Mouse (Mus musculus) midbrain, embryonic 12.5 days (tissue): Measurements from ENCODE around the gene Gh. TPM values are rescaled to one million over a fixed set of nuclear protein-coding genes. Genes with fewer than 3 reads are reported as not detected.

Source experiments
- ATAC-seq: fragments of 200-750 bp; cut with Nextera tagmentation; 2 replicates; pipeline ENCODE4 v1.8.0; 2017; ENCODE audit warnings: low read depth, moderate TSS enrichment, moderate library complexity; ENCODE audit not compliant: low FRiP score
- H3K27ac ChIP-seq: fragments of 300-500 bp; sonication (generic); replicated peaks from 2 replicates; pipeline ENCODE4 v1.5.1; 2016; ENCODE audit warnings: mild to moderate bottlenecking
- H3K27me3 ChIP-seq: fragments of 300-500 bp; sonication (generic); 2 replicates; pipeline ENCODE4 v1.6.1; 2016; ENCODE audit warnings: mild to moderate bottlenecking
- H3K36me3 ChIP-seq: fragments of 300-500 bp; sonication (generic); 2 replicates; pipeline ENCODE4 v1.6.1; 2016
- H3K4me1 ChIP-seq: fragments of 300-500 bp; sonication (generic); 2 replicates; pipeline ENCODE4 v1.6.1; 2016
- H3K4me2 ChIP-seq: fragments of 300-500 bp; sonication (generic); replicated peaks from 2 replicates; pipeline ENCODE4 v1.6.1; 2016; ENCODE audit warnings: mild to moderate bottlenecking, moderate library complexity
- H3K4me3 ChIP-seq: fragments of 300-500 bp; sonication (generic); 2 replicates; pipeline ENCODE4 v1.5.1; 2016; ENCODE audit warnings: mild to moderate bottlenecking
- H3K9ac ChIP-seq: fragments of 300-500 bp; sonication (generic); replicated peaks from 2 replicates; pipeline ENCODE4 v1.6.1; 2016; ENCODE audit warnings: mild to moderate bottlenecking, moderate library complexity
- H3K9me3 ChIP-seq: fragments of 300-500 bp; sonication (generic); 2 replicates; pipeline ENCODE4 v1.6.1; 2016; ENCODE audit warnings: mild to moderate bottlenecking
- WGBS: fragments of 180-500 bp; shearing (Covaris S2); methylation state at CpG from one replicate; pipeline ENCODE4 v1.1.7; 2016; 5-methylcytosine and 5-hydroxymethylcytosine counted together
- polyA plus RNA-seq: library from polyadenylated mRNA; unstranded; fragments of >200 nt; fragmentation: Nextera tagmentation; extraction: Ambion mirVana; gene quantifications from 2 replicates; pipeline ENCODE4 v1.2.1, GENCODE M21; 2016

Gene Gh
- polyA plus RNA-seq, 1 experiment from 2014 or later: not detected

GRCm38 (mm10) chr11:106267311-106267852 lies 34.3 kb downstream of the Gh start:
- WGBS: 88% methylated on average over 13 of the region's 15 CpGs
- ATAC-seq: no peak
- Histone ChIP-seq H3K4me2 (no peak overlapping the region), H3K4me1 (peaks cover 32% of the 10 kb centered on the region), H3K9ac (no peak overlapping the region), H3K27ac (peak overlapping the region; percentile 76; the same call in 1 of the 2 replicates), H3K36me3 (peaks cover 50% of the 10 kb centered on the region), H3K27me3 (no peaks in the 10 kb centered on the region), H3K4me3 (no peak overlapping the region), H3K9me3 (no peaks in the 10 kb centered on the region)

GRCm38 (mm10) chr11:106266431-106266830 lies 35.2 kb downstream of the Gh start:
- H3K4me2 ChIP-seq: no peak overlapping the region
- no peaks in the 10 kb centered on the region for H3K27me3 ChIP-seq
- peaks cover 60% of the 10 kb centered on the region for H3K36me3 ChIP-seq
- no peak for ATAC-seq
- H3K4me3 ChIP-seq: no peak overlapping the region
- no peak overlapping the region for H3K9ac ChIP-seq
- H3K9me3 ChIP-seq: no peaks in the 10 kb centered on the region
- H3K27ac ChIP-seq: no peak overlapping the region
- peaks cover 27% of the 10 kb centered on the region for H3K4me1 ChIP-seq
- WGBS: 95% methylated on average over 10 of the region's 10 CpGs

GRCm38 (mm10) chr11:106265570-106265969 lies 36.1 kb downstream of the Gh start:
- peaks cover 69% of the 10 kb centered on the region for H3K36me3 ChIP-seq

GRCm38 (mm10) chr11:106264988-106265387 lies 36.7 kb downstream of the Gh start:
- Histone ChIP-seq H3K27ac (no peak overlapping the region), H3K4me1 (peaks cover 16% of the 10 kb centered on the region), H3K27me3 (no peaks in the 10 kb centered on the region), H3K36me3 (peaks cover 70% of the 10 kb centered on the region), H3K4me3 (no peak overlapping the region), H3K9ac (no peak overlapping the region), H3K9me3 (no peaks in the 10 kb centered on the region), H3K4me2 (no peak overlapping the region)
- no peak for ATAC-seq
- 93% methylated on average over 15 of the region's 15 CpGs for WGBS

More at GRCm38 (mm10) chr11:106265570-106265969, 36.1 kb downstream of the Gh start:
- Histone ChIP-seq H3K27ac (no peak overlapping the region), H3K4me1 (peaks cover 22% of the 10 kb centered on the region), H3K4me3 (no peak overlapping the region), H3K4me2 (no peak overlapping the region), H3K9ac (no peak overlapping the region), H3K27me3 (no peaks in the 10 kb centered on the region), H3K9me3 (no peaks in the 10 kb centered on the region)
- no peak for ATAC-seq
- WGBS: 94% methylated on average over 4 of the region's 4 CpGs

GRCm38 (mm10) chr11:106263963-106264362 lies 37.7 kb downstream of the Gh start:
- no peak overlapping the region for H3K4me3 ChIP-seq
- no peak overlapping the region for H3K27ac ChIP-seq
- H3K27me3 ChIP-seq: no peaks in the 10 kb centered on the region
- no peak overlapping the region for H3K4me2 ChIP-seq
- H3K9ac ChIP-seq: no peak overlapping the region
- H3K9me3 ChIP-seq: no peaks in the 10 kb centered on the region
- peaks cover 75% of the 10 kb centered on the region for H3K36me3 ChIP-seq
- WGBS: 92% methylated on average over 9 of the region's 9 CpGs
- ATAC-seq: no peak
- H3K4me1 ChIP-seq: peaks cover 13% of the 10 kb centered on the region

- Histone ChIP-seq H3K27ac (no peak overlapping the region), H3K4me3 (no peak overlapping the region), H3K27me3 (no peaks in the 10 kb centered on the region), H3K4me1 (peaks cover 12% of the 10 kb centered on the region), H3K4me2 (no peak overlapping the region), H3K9ac (no peak overlapping the region), H3K36me3 (peaks cover 77% of the 10 kb centered on the region), H3K9me3 (no peaks in the 10 kb centered on the region)
- no peak for ATAC-seq
- 88% methylated on average over 14 of the region's 14 CpGs for WGBS
These were observed 40.7 kb downstream of the Gh start for GRCm38 (mm10) chr11:106260826-106261450.

GRCm38 (mm10) chr11:106256775-106257174 lies 44.9 kb downstream of the Gh start:
- Histone ChIP-seq H3K36me3 (peaks cover 58% of the 10 kb centered on the region), H3K4me2 (peak overlapping the region; percentile 81), H3K27ac (no peak overlapping the region), H3K4me3 (peak overlapping the region; percentile 86), H3K4me1 (peaks cover 22% of the 10 kb centered on the region), H3K9ac (peak overlapping the region; percentile 89), H3K27me3 (no peaks in the 10 kb centered on the region), H3K9me3 (no peaks in the 10 kb centered on the region)
- 80% methylated on average over 5 of the region's 5 CpGs for WGBS
- ATAC-seq: no peak

GRCm38 (mm10) chr11:106255685-106256451 lies 45.8 kb downstream of the Gh start, which contains the start of the genes Ftsj3 and Psmc5:
Ftsj3 (minus strand) TSS chr11:106256079.
Psmc5 (plus strand) TSS chr11:106256154.
- H3K4me2 ChIP-seq: peak within 1 kb of the TSS; percentile 81
- H3K9ac ChIP-seq: peak within 1 kb of the TSS; percentile 89
- peaks cover 58% of the 10 kb centered on the region for H3K36me3 ChIP-seq
- under 1% methylated on average over 42 of the region's 42 CpGs for WGBS
- H3K27ac ChIP-seq: peak within 1 kb of the TSS; percentile 77
- peak within 1 kb of the TSS; percentile 86 for H3K4me3 ChIP-seq
- H3K4me1 ChIP-seq: peaks cover 22% of the 10 kb centered on the region
- peak; percentile 95 for ATAC-seq
- H3K9me3 ChIP-seq: no peaks in the 10 kb centered on the region
- H3K27me3 ChIP-seq: no peaks in the 10 kb centered on the region

- 4% methylated on average over 22 of the region's 22 CpGs for WGBS
- peaks cover 61% of the 10 kb centered on the region for H3K36me3 ChIP-seq
These were observed 46.5 kb downstream of the Gh start for GRCm38 (mm10) chr11:106255174-106255573.

GRCm38 (mm10) chr11:106254767-106255166 lies 46.9 kb downstream of the Gh start:
- ATAC-seq: no peak
- H3K9me3 ChIP-seq: no peaks in the 10 kb centered on the region
- H3K36me3 ChIP-seq: peaks cover 65% of the 10 kb centered on the region
- H3K27me3 ChIP-seq: no peaks in the 10 kb centered on the region
- peaks cover 22% of the 10 kb centered on the region for H3K4me1 ChIP-seq
- H3K4me3 ChIP-seq: peak overlapping the region; percentile 86
- 16% methylated on average over 2 of the region's 2 CpGs for WGBS
- no peak overlapping the region for H3K27ac ChIP-seq
- peak overlapping the region; percentile 81 for H3K4me2 ChIP-seq
- H3K9ac ChIP-seq: peak overlapping the region; percentile 60

More at GRCm38 (mm10) chr11:106255174-106255573, 46.5 kb downstream of the Gh start:
- Histone ChIP-seq H3K4me2 (peak overlapping the region; percentile 81), H3K4me3 (peak overlapping the region; percentile 86), H3K9ac (peak overlapping the region; percentile 60), H3K27me3 (no peaks in the 10 kb centered on the region), H3K27ac (no peak overlapping the region), H3K4me1 (peaks cover 22% of the 10 kb centered on the region), H3K9me3 (no peaks in the 10 kb centered on the region)
- ATAC-seq: no peak
